Mouse (Mus musculus) fibroblast of lung, adult 2 months (primary cell): ENCODE data around the gene Fem1b.
A peak's percentile ranks its signal among the peaks of the same experiment; 100 is the strongest.

Experiments used
- DNase-seq: peaks from one replicate; pipeline ENCODE4 v3.0.0-alpha.2; 2011; ENCODE audit warnings: low read depth

Gene Fem1b

DNA sequence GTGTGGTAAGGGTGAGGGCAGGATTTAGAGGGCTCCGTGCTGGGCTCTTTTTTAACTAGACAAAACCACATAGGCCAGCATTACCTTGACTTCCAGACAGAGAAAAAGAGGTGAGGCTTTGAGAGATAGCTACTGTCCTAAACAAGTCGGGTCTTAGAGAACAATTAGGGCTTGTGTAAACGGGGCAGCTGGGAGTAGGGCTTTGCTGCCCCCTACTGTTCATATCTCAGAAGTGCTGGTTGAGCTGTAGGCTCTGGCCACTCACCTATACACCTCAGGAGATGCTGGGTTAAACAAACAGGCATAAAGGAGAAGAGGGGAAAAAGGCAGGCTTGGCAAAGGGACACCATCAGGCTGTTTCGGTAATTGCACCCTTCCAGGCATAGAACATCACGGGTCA is 34.3 kb downstream of the Fem1b start:
- DNase-seq = peak; percentile 57

GRCm38 (mm10) chr9:62775464-62775863 is 36.3 kb downstream of the Fem1b start:
- peak; percentile 44 for DNase-seq

DNA sequence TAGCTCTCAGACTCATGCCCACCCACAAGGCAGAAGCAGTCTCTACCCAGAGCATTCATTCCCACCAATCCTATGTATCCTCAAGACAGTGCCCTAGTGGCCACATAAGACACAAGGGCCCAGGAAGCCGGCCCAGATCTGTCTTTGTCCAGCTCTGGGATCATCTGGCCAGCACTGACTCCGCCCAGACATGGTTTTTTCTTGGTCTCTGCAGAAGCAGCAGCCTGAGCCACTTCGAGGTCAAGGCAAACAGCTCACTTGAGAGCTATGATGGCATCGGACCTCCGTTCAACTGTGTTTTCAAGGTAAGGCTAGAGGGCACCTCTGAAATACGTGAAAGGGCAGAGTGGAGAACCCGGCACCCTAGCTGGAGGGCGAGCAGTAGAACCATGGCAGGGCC is 39.0 kb downstream of the Fem1b start:
- no peak for DNase-seq

DNA sequence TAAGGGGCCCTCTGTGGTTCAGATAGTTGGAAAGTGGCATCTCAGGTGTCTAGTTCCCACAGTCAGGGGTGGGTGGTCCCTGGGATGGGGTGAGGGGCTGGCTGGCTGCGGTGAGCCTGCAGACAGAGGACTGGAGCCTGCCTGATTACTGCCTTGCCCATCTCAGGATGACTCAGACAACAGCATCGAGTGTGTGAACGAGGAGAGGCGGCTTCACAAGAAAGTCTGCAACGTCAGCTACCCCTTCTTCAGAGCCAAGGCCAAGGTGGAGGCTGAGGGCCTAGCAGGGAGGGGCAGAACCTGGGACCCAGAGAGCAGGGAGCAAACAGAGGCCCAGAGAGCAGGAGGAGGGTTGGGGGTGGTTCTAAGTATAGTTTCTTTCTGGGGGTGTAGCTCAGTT is 43.4 kb downstream of the Fem1b start:
- no peak for DNase-seq

DNA sequence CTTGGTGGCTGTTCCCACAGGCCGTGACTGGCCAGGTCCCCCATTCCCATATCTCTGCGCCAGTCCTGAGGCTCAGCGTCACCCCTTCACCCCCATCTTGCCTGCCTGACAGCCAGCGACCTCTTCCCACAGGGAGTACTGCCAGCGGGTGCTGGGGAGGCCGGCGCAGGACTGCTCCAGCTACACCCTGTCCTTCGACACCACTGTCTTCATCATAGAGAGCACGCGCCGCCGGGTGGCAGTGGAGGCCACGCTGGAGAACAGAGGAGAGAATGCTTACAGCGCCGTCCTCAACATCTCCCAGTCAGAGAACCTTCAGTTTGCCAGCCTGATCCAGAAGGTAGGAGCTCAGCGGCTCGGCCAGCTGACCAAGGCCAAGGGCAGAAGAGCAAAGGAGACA is 44.3 kb downstream of the Fem1b start:
- no peak for DNase-seq

DNA sequence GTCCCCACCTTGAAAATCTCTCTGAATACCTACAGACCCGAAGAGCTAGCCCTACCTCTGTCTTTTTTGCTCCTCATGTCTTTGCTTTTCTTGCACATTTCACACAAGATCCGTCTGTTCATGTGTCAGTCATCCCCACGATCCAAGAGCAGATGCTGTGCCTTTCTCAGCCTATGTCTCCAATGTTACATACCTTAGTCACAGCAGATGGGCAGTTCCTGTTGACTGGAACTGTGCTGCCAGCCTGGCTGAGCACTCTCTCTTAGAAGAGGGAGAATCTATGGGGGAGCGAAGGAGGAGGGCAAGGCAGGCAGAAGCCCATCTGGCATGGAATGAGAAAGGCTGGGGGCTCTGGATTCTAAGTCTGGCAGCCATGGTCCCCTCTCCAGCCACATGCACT is 46.4 kb downstream of the Fem1b start:
- no peak for DNase-seq

DNA sequence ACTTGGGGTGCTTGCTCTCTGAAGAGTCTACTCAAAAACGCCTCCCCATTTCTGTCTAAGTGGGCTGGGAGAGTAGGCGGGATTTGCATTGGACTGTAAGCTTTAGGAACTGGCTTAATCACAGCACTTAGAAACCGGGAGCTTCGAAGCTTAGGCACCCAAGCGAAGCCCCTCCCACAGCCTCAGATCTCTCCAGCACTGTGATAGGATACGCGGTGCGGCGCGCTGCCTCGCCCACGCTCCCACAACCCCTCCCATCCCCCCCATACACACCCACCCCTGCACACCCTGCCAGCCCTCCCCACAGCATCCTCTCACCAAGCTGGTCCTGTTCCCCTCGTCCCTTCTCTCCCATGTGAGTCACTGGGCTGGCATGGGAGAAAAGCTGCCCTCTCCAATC is 48.3 kb downstream of the Fem1b start:
- no peak for DNase-seq

- DNase-seq = no peak
Measured at GRCm38 (mm10) chr9:62759601-62760000, 52.1 kb downstream of the Fem1b start.

DNA sequence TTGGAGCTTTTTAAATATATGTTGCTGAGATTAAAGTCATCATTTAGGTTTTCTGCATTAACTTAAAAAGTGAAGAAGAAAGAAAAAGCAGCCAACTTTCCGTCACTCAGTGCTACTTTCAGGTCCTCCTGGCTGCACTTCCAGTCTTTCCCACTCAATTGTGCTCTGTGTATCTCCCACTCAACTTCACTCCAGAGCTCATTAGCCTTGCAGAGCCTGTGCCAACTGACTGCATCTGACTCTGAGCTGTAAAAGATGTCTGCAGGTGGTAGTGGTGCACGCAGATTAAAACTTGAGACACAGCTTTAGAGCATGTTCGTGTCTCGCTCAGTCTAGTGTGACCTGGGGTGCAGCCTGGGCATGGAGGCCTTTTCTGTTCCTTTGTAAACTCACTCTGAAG is 53.4 kb downstream of the Fem1b start:
- no peak for DNase-seq

- DNase-seq = no peak
Measured at GRCm38 (mm10) chr9:62750381-62750780, 61.4 kb downstream of the Fem1b start.

DNA sequence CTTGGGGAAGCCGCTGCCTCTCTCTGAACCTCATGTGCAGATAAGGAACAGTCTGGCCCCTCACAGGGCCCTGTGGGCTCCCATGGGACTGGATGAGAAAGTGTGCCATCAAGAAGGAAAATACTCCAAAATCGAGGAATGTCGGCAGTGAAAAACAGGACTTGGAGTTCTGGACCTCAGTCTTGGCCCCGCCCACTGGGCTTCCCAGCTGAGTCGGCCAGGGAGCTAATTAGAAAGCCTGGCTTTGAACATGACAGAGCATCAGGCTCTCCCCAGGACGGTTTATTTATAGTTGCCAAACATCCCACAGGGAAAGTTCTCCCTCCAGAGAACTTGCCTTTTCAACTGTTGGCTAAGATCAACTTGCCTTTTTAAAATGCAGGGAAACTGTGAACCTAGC is 62.1 kb downstream of the Fem1b start:
- DNase-seq = peak; percentile 51

DNA sequence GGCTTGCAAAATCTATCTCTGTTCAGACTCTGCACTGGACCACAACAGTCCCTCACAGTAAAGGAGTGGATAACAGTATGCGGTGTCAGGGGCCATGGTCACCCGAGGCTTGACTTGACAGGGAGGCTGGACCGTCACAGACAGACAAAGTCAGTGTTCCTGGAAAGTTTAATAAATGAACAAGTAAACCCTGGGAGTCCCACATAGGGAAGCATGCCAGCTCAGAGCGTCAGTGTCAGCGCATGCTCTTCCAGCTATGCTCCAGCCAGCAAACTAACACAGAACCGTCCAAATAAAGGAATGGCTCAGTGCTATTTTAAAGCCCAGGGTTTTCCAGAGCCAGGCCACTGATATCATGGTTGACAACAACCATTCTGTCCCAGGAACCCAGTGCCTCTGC is 65.1 kb downstream of the Fem1b start:
- no peak for DNase-seq

GRCm38 (mm10) chr9:62744558-62745275 is 67.0 kb downstream of the Fem1b start:
- DNase-seq = peak; percentile 28
